Mouse (Mus musculus): ENCODE measurements at regions not wholly inside any gene's neighbourhood (a gene's known extent, or its start where the extent isn't known, plus 50 kb on each side); places are given as distances from the start of the nearest gene placed in this dataset.

DNA sequence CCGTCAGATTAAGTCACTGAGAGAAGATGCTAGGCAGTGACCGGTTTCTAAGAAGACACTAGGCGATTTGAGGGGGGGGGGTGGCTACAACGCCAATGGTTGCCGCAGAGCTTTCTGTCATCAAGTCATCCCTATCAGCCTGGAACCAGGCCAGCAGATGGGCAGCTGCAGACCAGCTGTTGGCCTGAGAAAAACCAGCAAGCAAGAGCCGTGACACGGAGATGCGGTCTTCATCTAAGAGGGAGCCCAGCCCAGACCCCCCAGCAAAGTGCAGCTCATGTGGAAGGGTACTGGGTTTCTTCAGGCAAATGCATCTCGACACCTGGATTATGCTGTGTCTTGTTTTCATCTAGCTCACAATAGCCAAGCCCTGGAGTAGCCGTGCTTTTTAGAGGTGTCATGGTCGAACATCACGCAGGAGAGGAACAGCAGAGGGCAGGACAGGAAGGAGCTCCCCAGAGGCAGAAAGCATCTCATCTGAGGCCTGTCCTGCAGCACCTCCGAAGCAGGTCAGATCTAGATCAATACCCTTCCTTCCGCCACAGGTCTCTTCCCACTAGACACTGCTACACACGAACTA is 76.3 kb downstream of the Cpn2 start:
- in situ Hi-C loops (cut with MboI, MseI), result loop anchor here (10.0 kb wide), 1 partner anchor 466 kb away; no protein-coding TSS in a partner anchor

DNA sequence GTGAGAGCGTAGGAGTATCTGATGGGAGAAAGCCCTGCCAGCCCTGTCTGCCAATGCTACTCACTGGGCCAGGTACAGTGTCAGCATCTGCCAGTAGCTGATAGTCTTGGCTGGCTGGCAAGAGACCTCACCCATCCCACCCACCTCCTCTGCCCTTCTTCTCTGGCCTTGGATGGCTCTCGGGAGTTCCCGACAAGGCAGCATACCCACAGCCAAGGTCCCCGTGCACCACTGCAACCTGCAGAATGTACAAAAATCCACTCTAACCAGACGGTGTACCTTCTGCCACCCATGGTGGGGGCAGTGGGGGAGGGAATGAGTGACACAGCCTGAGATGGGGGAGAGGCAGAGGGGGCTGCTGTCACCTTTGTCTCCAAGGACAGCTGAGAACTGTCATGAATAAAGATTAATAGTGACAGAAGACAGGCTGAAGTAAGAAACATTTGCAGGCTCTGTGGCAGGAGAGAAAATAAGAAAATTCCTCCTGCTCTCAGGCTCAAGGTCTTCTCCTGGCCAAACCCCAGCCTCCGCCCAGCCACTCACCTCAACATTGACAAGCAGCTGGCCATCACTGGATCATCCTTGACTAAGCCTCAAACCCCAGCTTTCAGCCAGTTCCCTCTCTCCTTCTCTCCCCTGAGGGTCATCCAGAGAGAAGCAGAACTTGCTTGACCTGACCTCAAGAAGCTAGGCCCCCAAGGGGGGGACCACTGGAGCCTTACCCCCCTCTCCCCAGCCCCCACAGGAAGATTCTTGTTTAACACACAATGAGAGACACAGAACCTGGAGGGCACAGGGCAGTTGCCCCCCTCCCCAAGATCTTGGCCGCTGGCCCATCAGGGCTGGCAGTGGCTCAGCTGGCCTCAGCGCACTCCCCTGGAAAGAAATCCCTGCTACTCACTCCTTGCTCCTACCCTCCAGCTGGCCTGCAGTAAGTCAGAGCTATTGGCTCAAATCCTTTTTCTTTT is 73.7 kb downstream of the Cpn2 start:
- in situ Hi-C loops (cut with MboI, MseI), result loop anchor here (10.0 kb wide), 1 partner anchor 469 kb away; no protein-coding TSS in a partner anchor

DNA sequence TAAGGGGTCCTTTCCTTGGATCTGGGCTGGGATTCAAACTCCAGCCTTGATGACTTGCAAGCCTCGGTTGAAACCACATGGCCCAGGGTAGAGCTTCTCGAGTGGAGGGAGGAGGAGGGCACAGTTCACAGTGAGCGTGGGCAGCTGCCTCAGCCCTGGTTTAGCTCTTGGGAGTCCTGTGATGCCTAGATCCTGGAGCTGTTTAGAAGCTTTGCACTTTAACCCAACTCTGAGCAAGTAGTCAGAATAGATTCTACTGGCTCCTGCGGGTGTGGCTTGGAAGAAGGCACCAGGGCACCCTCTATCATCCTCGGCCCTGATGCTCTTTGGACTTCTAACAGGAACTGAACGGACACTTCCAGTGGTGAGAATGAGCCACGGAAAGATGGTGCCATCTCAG is 72.5 kb downstream of the Cpn2 start:
- in situ Hi-C loops (cut with MboI, MseI), result loop anchor here (10.0 kb wide), 1 partner anchor 470 kb away; no protein-coding TSS in a partner anchor

DNA sequence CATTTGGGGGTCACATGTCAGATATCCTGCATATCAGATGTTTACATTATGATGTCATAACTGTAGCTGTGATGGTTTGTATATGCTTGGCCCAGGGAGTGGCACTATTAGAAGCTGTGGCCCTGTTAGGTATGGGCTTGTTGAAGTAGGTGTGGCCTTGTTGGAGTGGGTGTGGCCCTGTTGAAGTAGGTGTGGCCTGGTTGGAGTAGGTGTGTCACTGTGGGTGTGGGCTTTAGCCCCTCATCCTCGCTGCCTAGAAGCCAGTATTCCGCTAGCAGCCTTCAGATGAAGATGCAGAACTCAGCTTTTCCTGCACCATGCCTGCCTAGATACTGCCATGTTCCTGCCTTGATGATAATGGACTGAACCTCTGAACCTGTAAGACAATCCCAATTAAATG is 71.4 kb downstream of the Cpn2 start:
- in situ Hi-C loops (cut with MboI, MseI), result loop anchor here (10.0 kb wide), 1 partner anchor 471 kb away; no protein-coding TSS in a partner anchor

DNA sequence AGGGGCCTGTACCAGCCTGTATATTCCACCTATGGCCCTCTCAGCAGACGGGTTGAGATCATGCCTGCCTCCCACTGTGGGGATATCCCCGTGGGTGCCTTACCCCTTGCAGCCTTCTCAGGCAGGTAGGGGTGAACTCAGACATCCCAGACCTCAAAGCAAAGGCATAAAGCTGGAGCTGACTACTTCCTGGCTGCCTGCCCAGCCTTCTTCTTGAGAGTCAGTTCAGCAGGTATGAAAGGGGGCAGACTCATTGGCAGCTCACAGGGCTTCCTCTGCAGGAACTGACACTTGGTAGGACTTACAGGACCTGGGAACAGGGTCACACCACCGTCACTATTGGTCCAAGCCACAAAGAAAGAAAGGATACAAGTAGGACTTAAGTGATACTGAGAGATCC is 69.9 kb downstream of the Cpn2 start:
- in situ Hi-C loops (cut with MboI, MseI), result loop anchor here (10.0 kb wide), 1 partner anchor 473 kb away; no protein-coding TSS in a partner anchor

DNA sequence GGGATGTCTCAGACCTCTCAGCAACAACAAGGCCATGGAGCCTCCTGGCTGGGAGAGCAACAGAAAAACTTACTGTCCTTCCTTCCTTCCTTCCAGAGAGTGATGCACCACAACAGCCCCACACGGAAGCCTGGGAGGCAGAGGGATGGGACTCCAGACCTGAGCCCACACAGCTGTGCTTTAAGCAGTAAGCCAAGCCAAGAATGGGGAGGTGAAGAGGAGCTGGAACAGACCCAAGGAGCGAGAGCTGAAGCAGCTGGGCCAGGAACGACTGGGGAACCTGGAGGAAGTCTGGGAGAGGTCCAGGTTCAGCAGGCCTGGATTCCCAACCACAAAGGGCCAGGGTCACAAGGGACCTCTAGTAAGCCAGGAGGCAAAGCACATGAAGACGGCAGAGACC is 67.5 kb downstream of the Cpn2 start:
- in situ Hi-C loops (cut with MboI, MseI), result loop anchor here (10.0 kb wide), 1 partner anchor 475 kb away; no protein-coding TSS in a partner anchor

DNA sequence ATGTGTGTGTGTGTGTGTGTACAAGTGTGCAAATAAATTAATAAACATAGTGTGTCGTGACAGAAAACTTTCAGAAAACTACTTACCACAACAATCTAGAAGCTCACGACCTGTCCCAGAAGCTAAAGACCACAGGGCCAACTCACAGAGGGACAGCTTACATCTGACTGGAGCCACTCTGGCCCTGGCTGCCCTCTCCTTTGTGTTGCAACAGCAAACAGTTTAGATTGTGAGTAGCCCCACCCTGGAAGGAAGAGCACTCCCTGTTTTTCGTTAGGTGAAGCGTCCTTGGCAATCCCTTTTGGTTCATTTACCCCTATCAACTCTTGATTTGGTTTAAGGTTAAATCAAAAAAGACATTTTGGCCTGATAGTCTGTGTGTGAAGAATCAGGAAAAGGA is 63.2 kb downstream of the Cpn2 start:
- in situ Hi-C loops (cut with MboI, MseI), result no loop called here

DNA sequence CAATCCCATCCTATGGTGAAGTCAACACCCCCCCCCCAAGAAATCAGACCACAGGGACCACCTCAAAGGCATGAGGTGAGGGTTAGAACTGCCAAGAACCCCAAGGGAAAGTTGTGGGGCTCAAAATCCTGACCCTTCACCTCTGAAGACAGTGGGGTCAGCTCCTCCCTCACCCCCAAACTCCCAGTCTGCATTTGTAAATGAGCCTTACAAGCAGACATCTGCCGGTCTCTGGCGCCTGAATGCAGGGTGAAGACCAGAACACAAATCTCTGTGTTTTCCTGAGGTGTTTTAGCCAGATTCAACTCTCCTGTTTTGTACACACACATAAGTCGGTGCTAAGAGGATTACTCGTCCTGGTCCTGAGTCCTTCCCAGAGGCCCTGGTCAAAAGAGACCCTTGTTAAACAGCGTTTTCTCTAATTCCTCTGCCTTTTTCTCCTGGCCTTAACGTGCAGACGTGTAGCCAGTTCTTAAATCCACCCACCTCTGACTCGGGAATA is 61.9 kb downstream of the Cpn2 start:
- in situ Hi-C loops (cut with MboI, MseI), result no loop called here

DNA sequence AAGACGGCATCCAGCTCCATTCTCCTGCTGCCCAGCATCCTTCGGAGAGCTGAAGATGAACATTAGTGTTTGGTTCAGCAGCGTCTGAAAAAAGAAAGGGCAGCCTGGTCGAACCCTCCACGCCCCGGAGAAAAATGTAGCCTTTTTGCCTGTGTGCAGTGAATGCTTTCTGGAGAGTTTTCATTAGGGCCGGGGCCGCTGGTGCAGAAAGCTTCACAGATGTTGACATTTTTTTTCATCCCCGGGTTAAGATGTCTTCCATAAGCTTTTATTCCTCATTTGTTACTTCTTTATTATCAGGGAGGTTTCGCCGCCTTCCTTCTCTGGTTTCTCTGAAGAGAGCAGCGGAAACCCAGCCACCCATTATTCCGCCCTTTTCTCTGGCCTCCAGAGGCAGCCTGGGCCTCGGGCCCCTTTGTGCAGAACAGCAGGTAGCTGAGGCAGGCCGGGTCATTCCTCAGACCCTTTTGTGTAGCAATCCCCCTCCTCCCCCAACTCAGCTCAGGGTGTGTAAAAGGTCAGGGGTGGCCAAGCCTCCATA is 61.4 kb downstream of the Cpn2 start:
- in situ Hi-C loops (cut with MboI, MseI), result no loop called here
